Mouse (Mus musculus) neutrophil, adult 5-6 weeks (primary cell): ENCODE results near the gene Gm9602. TPM values are rescaled to one million over a fixed set of nuclear protein-coding genes. Genes with fewer than 3 reads are reported as not detected.
"Not testable (repeated sequence)": the region's sequence is repeated elsewhere in the genome, so short reads cannot be mapped to it uniquely, and the experiment has no call there.

Experiments
- ATAC-seq: fragments of 151-379, 151-347 bp; 2 replicates; pipeline ENCODE4 v1.8.0; 2017; ENCODE audit warnings: mild to moderate bottlenecking, moderate TSS enrichment; ENCODE audit not compliant: insufficient number of reproducible peaks, poor library complexity, low FRiP score, severe bottlenecking; ENCODE audit errors: extremely low read depth
- total RNA-seq: library from RNA; stranded (forward); fragments of 200-1000 nt; gene quantifications from 2 replicates; pipeline ENCODE4 v1.2.3, GENCODE M21; 2017

The Gm9602 gene
- total RNA-seq: not detected in 2 replicates

DNA sequence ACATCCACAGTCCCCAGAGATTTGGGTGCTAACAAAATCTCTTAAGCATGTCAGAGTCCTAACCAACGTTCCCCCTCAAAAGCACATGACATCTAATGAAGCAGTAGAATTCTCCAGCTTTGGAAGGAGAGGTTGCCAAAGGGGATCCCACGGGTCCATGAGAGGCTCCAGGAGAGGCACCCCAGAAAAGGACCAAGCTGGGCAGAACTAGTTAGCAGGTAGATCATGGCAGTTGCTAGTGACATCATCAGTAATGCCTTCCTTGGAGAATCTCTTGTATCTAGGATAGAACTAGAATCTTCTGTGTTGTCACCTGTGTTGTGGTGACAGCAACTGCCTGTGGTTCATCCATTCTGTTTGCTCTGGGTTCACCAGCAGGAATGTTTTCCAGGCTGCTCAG, at the start of gene Gm9602:
TSS of gene Gm9602 (plus strand) at position 301 of the 400 bp plus-strand sequence.
- not testable (repeated sequence) for ATAC-seq

DNA sequence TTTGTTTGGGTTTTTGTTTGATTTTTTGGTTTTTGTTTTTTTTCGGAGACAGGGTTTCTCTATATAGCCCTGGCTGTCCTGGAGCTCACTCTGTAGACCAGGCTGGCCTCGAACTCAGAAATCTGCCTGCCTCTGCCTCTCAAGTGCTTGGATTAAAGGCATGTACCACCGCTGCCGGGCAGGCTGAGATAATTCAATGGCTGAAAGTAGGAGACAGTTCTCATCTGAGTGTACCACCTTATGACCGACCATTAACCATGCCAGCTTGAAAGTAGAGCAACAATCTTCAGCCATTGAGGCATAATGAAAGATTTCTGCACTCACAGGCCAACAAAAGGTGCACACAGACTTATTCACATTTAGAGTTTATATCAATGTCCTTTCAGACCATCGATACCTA, 30.3 kb downstream of the Gm9602 start:
- ATAC-seq: not testable (repeated sequence)

GRCm38 (mm10) chr14:4821950-4822349, 45.8 kb downstream of the Gm9602 start:
- not testable (repeated sequence) for ATAC-seq

Other genes starting within 250 kb of the Gm9602 start
- not detected in 2 replicates for gene Gm3047, start 220.9 kb upstream of the Gm9602 start, total RNA-seq
- not detected in 2 replicates for gene Gm8159, start 144.0 kb upstream of the Gm9602 start, total RNA-seq
- gene Gm3239, start 112.1 kb upstream of the Gm9602 start, total RNA-seq: not detected in 2 replicates
- not detected in 2 replicates for gene Gm7876, start 67.1 kb upstream of the Gm9602 start, total RNA-seq
- gene Gm3252, start 49.6 kb upstream of the Gm9602 start, total RNA-seq: not detected in 2 replicates
- gene Gm3269, start 61.8 kb downstream of the Gm9602 start, total RNA-seq: not detected in 2 replicates
- gene Gm3264, start 79.2 kb downstream of the Gm9602 start, total RNA-seq: not detected in 2 replicates
- not detected in 2 replicates for gene Gm3278, start 116.1 kb downstream of the Gm9602 start, total RNA-seq
- gene Gm8297, start 207.6 kb downstream of the Gm9602 start, total RNA-seq: not detected in 2 replicates
- gene Gm3298, start 239.6 kb downstream of the Gm9602 start, total RNA-seq: not detected in 2 replicates